Mouse (Mus musculus) C2C12 (cell line): ENCODE results near the gene Barhl1.

Source experiments
- CEBPB ChIP-seq: IDR thresholded peaks from one replicate; pipeline ENCODE4 v1.6.1; 2011; ENCODE audit warnings: low read depth, mild to moderate bottlenecking, control low read depth, moderate library complexity
- CTCF ChIP-seq: IDR thresholded peaks from one replicate; pipeline ENCODE4 v1.5.1; 2011; ENCODE audit not compliant: control insufficient read depth, insufficient read depth, insufficient read length
- FOSL1 ChIP-seq: IDR thresholded peaks from one replicate; pipeline ENCODE4 v1.8.0; 2011; ENCODE audit warnings: mild to moderate bottlenecking, low read length; ENCODE audit not compliant: poor library complexity, insufficient read depth, severe bottlenecking
- MAX ChIP-seq: IDR thresholded peaks from one replicate; pipeline ENCODE4 v1.6.1; 2011; ENCODE audit warnings: mild to moderate bottlenecking, control low read depth
- MYOD1 ChIP-seq: IDR thresholded peaks from one replicate; pipeline ENCODE4 v1.6.1; 2011; ENCODE audit warnings: low read depth; ENCODE audit not compliant: control insufficient read depth, insufficient read length
- MYOG ChIP-seq: IDR thresholded peaks from one replicate; pipeline ENCODE4 v1.6.1; 2011; ENCODE audit not compliant: control insufficient read depth, insufficient read length; ENCODE audit errors: extremely low read depth
- USF1 ChIP-seq: IDR thresholded peaks from one replicate; pipeline ENCODE4 v1.6.1; 2011; ENCODE audit warnings: low read depth, mild to moderate bottlenecking, control low read depth, moderate library complexity

- TF ChIP-seq CTCF (no peak), MAX (peak; percentile 50), MYOD1 (peak; percentile 63), CEBPB (peak; percentile 45), USF1 (no peak), FOSL1 (peak; percentile 30), MYOG (no peak)
Observed at GRCm38 (mm10) chr2:28938997-28939396, 22.5 kb upstream of the Barhl1 start.
